Mouse (Mus musculus): ENCODE results near the gene Cycs.

DNA sequence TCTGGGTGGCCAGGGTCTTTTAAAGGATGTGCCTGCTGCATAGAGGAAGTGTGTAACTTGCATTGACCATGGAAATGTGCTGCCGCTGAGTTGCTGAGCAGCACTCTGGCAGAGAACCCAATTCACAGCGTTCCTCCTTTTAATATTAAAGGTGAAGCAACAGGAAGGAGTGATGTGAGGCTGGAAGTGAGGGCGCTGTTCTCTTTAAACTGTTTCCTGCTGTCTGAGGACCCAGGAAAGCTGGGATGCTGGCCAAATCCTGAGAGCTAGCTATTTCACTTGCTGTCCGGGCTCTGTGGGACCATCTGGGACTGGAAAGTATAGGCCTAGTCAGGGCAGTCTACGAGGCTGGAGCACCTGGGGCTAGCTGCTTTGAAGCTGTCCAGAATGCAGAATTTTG, 32.2 kb upstream of the Cycs start:
- TF ChIP-seq CTCF (IDR thresholded peaks at IDR 0.05; ENCODE audit: control insufficient read depth, insufficient read depth, insufficient replicate concordance, low read depth, low read length) (no peak), POLR2A (IDR thresholded peaks at IDR 0.05; ENCODE audit: control insufficient read depth, low read depth, low read length) (no peak)

Measured in testis, adult 2 months (tissue).